Mouse (Mus musculus) liver, embryonic 14.5 days (tissue): ENCODE results near the gene Ezr.

Experiments used
- CTCF ChIP-seq: IDR thresholded peaks from 2 replicates; pipeline ENCODE4 v1.5.1; 2016; ENCODE audit warnings: antibody characterized with exemption, low read depth, control low read depth
- EP300 ChIP-seq: IDR thresholded peaks from 2 replicates; pipeline ENCODE4 v1.6.1; 2016; ENCODE audit warnings: antibody characterized with exemption, low read depth

DNA sequence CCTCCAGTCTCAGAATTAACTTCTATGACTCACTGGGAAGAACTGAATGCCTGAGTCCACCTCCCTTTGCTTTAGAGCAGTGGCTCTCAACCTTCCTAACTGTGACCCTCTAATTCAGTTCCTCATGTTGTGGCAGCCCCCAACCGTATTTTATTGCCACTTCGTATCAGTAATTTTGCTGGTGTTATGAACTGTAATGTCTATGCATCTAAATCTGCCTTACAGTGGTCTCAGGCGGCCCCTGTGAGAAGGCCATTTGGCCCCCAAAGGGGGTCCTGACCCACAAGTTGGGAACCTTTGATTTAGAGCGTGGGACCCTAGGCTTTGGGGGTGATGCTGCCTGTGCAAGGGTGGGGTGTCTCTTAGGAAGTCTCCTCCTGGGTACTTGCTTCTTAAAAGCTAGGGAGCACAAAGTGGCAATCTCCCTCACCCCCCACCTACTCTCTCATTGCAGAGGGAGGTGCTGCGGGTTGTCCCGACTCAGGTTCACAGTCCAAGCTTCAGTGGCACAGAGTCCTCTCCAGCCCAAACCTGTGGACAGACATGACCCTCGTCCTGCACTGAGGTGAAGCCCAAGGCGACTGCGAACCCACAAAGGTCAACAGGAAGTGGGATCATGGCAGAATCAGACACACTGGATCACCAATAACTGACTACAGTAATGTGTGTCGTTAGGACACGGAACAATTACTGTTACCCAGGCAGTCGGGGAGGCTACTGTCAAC lies 45.1 kb downstream of the Ezr start:
- TF ChIP-seq CTCF (no peak), EP300 (no peak)
